Mouse (Mus musculus): ENCODE results near the gene Rbks.
"Not testable (repeated sequence)": the region's sequence is repeated elsewhere in the genome, so short reads cannot be mapped to it uniquely, and the experiment has no call there.

Rbks gene

GRCm38 (mm10) chr5:31678000-31678399, 19.4 kb downstream of the Rbks start:
- no peak for DNase-seq (ENCODE audit: low spot score in 2 of 2)

- no peak for DNase-seq (ENCODE audit: low spot score in 2 of 2)
Observed at GRCm38 (mm10) chr5:31673431-31673830, 24.0 kb downstream of the Rbks start.

GRCm38 (mm10) chr5:31671137-31671536, 26.3 kb downstream of the Rbks start:
- DNase-seq (ENCODE audit: low spot score in 2 of 2), result no peak

GRCm38 (mm10) chr5:31669984-31670383, 27.4 kb downstream of the Rbks start:
- DNase-seq (ENCODE audit: low spot score in 2 of 2), result no peak

GRCm38 (mm10) chr5:31668325-31668968, 29.0 kb downstream of the Rbks start:
- no peak for DNase-seq (ENCODE audit: low spot score in 2 of 2)

- DNase-seq (ENCODE audit: low spot score in 2 of 2), result peak in 1 of 2 experiments; percentile 25
Observed at GRCm38 (mm10) chr5:31666176-31666575, 31.3 kb downstream of the Rbks start.

- DNase-seq (ENCODE audit: low spot score in 2 of 2), result no peak
Observed at GRCm38 (mm10) chr5:31655688-31656190, 41.7 kb downstream of the Rbks start.

GRCm38 (mm10) chr5:31650518-31651288, 46.7 kb downstream of the Rbks start:
- no peak for DNase-seq (ENCODE audit: low spot score in 2 of 2)

GRCm38 (mm10) chr5:31647327-31647726, 50.1 kb downstream of the Rbks start:
- no peak for DNase-seq (ENCODE audit: low spot score in 2 of 2)

GRCm38 (mm10) chr5:31646574-31646973, 50.9 kb downstream of the Rbks start:
- no peak for DNase-seq (ENCODE audit: low spot score in 2 of 2)

- no peak for DNase-seq (ENCODE audit: low spot score in 2 of 2)
Observed at GRCm38 (mm10) chr5:31645798-31646197, 51.6 kb downstream of the Rbks start.

GRCm38 (mm10) chr5:31644847-31645246, 52.6 kb downstream of the Rbks start:
- no peak for DNase-seq (ENCODE audit: low spot score in 2 of 2)

GRCm38 (mm10) chr5:31644272-31644671, 53.2 kb downstream of the Rbks start:
- DNase-seq (ENCODE audit: low spot score in 2 of 2), result no peak

- no peak for DNase-seq (ENCODE audit: low spot score in 2 of 2)
Observed at GRCm38 (mm10) chr5:31642300-31642699, 55.1 kb downstream of the Rbks start.

- DNase-seq (ENCODE audit: low spot score in 2 of 2), result no peak
Observed at GRCm38 (mm10) chr5:31640542-31640941, 56.9 kb downstream of the Rbks start.

- no peak for DNase-seq (ENCODE audit: low spot score in 2 of 2)
Observed at GRCm38 (mm10) chr5:31636636-31637253, 60.7 kb downstream of the Rbks start.

- no peak for DNase-seq (ENCODE audit: low spot score in 2 of 2)
Observed at GRCm38 (mm10) chr5:31634679-31635078, 62.7 kb downstream of the Rbks start.

GRCm38 (mm10) chr5:31634161-31634560, 63.3 kb downstream of the Rbks start:
- no peak for DNase-seq (ENCODE audit: low spot score in 2 of 2)

- DNase-seq (ENCODE audit: low spot score in 2 of 2), result not testable (repeated sequence)
Observed at GRCm38 (mm10) chr5:31631169-31631568, 66.3 kb downstream of the Rbks start.

- DNase-seq (ENCODE audit: low spot score in 2 of 2), result peak in 1 of 2 experiments; percentile 28
Observed at GRCm38 (mm10) chr5:31630064-31630463, 67.4 kb downstream of the Rbks start.

- no peak for DNase-seq (ENCODE audit: low spot score in 2 of 2)
Observed at GRCm38 (mm10) chr5:31628555-31628954, 68.9 kb downstream of the Rbks start.
